Mouse (Mus musculus): ENCODE results near the gene Mymx. TPM values are rescaled to one million over a fixed set of nuclear protein-coding genes. Genes with fewer than 3 reads are reported as not detected.

The Mymx gene
- polyA plus RNA-seq, 1 experiment, result 0.42 TPM

GRCm38 (mm10) chr17:45566360-45567161 lies 35.3 kb downstream of the Mymx start:
- DNase-seq (ENCODE audit: low read depth), result no peak
- TF ChIP-seq POLR2A (IDR thresholded peaks at IDR 0.05; ENCODE audit: borderline replicate concordance, extremely low read depth, insufficient read depth, insufficient read length, poor library complexity, severe bottlenecking) (no peak), CTCF (IDR thresholded peaks at IDR 0.05; ENCODE audit: borderline replicate concordance, extremely low read depth, insufficient read depth, insufficient read length) (no peak)

GRCm38 (mm10) chr17:45566031-45566359 lies 35.9 kb downstream of the Mymx start:
- no peak for TF ChIP-seq CTCF (IDR thresholded peaks at IDR 0.05; ENCODE audit: borderline replicate concordance, extremely low read depth, insufficient read depth, insufficient read length)
- no peak for TF ChIP-seq POLR2A (IDR thresholded peaks at IDR 0.05; ENCODE audit: borderline replicate concordance, extremely low read depth, insufficient read depth, insufficient read length, poor library complexity, severe bottlenecking)
- DNase-seq (ENCODE audit: low read depth), result no peak

GRCm38 (mm10) chr17:45565103-45565502 lies 36.8 kb downstream of the Mymx start:
- no peak for TF ChIP-seq CTCF (IDR thresholded peaks at IDR 0.05; ENCODE audit: borderline replicate concordance, extremely low read depth, insufficient read depth, insufficient read length)
- no peak for TF ChIP-seq POLR2A (IDR thresholded peaks at IDR 0.05; ENCODE audit: borderline replicate concordance, extremely low read depth, insufficient read depth, insufficient read length, poor library complexity, severe bottlenecking)
- DNase-seq (ENCODE audit: low read depth), result no peak

GRCm38 (mm10) chr17:45564531-45565084 lies 37.3 kb downstream of the Mymx start:
- TF ChIP-seq POLR2A (IDR thresholded peaks at IDR 0.05; ENCODE audit: borderline replicate concordance, extremely low read depth, insufficient read depth, insufficient read length, poor library complexity, severe bottlenecking) (no peak), CTCF (IDR thresholded peaks at IDR 0.05; ENCODE audit: borderline replicate concordance, extremely low read depth, insufficient read depth, insufficient read length) (no peak)
- no peak for DNase-seq (ENCODE audit: low read depth)

GRCm38 (mm10) chr17:45563655-45564530 lies 38.0 kb downstream of the Mymx start, which contains the start of gene Slc35b2:
TSS of gene Slc35b2 (plus strand) at chr17:45563874.
- DNase-seq (ENCODE audit: low read depth), result peak; percentile 97
- peak; percentile 83 for TF ChIP-seq POLR2A (IDR thresholded peaks at IDR 0.05; ENCODE audit: borderline replicate concordance, extremely low read depth, insufficient read depth, insufficient read length, poor library complexity, severe bottlenecking)
- TF ChIP-seq CTCF (IDR thresholded peaks at IDR 0.05; ENCODE audit: borderline replicate concordance, extremely low read depth, insufficient read depth, insufficient read length), result peak; percentile 83

- DNase-seq (ENCODE audit: low read depth), result no peak
- TF ChIP-seq POLR2A (IDR thresholded peaks at IDR 0.05; ENCODE audit: borderline replicate concordance, extremely low read depth, insufficient read depth, insufficient read length, poor library complexity, severe bottlenecking), result no peak
- no peak for TF ChIP-seq CTCF (IDR thresholded peaks at IDR 0.05; ENCODE audit: borderline replicate concordance, extremely low read depth, insufficient read depth, insufficient read length)
These were observed 38.7 kb downstream of the Mymx start for GRCm38 (mm10) chr17:45563216-45563615.

GRCm38 (mm10) chr17:45559732-45560525 lies 42.0 kb downstream of the Mymx start:
- no peak for DNase-seq (ENCODE audit: low read depth)
- TF ChIP-seq CTCF (IDR thresholded peaks at IDR 0.05; ENCODE audit: borderline replicate concordance, extremely low read depth, insufficient read depth, insufficient read length), result no peak
- no peak for TF ChIP-seq POLR2A (IDR thresholded peaks at IDR 0.05; ENCODE audit: borderline replicate concordance, extremely low read depth, insufficient read depth, insufficient read length, poor library complexity, severe bottlenecking)

- DNase-seq (ENCODE audit: low read depth), result no peak
- TF ChIP-seq CTCF (IDR thresholded peaks at IDR 0.05; ENCODE audit: borderline replicate concordance, extremely low read depth, insufficient read depth, insufficient read length) (no peak), POLR2A (IDR thresholded peaks at IDR 0.05; ENCODE audit: borderline replicate concordance, extremely low read depth, insufficient read depth, insufficient read length, poor library complexity, severe bottlenecking) (no peak)
These were observed 43.7 kb downstream of the Mymx start for GRCm38 (mm10) chr17:45557998-45558862.

- no peak for DNase-seq (ENCODE audit: low read depth)
- TF ChIP-seq POLR2A (IDR thresholded peaks at IDR 0.05; ENCODE audit: borderline replicate concordance, extremely low read depth, insufficient read depth, insufficient read length, poor library complexity, severe bottlenecking) (no peak), CTCF (IDR thresholded peaks at IDR 0.05; ENCODE audit: borderline replicate concordance, extremely low read depth, insufficient read depth, insufficient read length) (no peak)
These were observed 44.6 kb downstream of the Mymx start for GRCm38 (mm10) chr17:45557246-45557824.

Data from brain, embryonic 14.5 days (tissue).